Mouse (Mus musculus): ENCODE results near the gene Slc7a1. TPM values are rescaled to one million over a fixed set of nuclear protein-coding genes. Genes with fewer than 3 reads are reported as not detected.
A peak's percentile ranks its signal among the peaks of the same experiment; 100 is the strongest.

The Slc7a1 gene
- polyA plus RNA-seq, 1 experiment from 2014 or later = 48.5 TPM

GRCm38 (mm10) chr5:148389007-148389970 lies 10.4 kb downstream of the Slc7a1 start:
- H3K27me3 ChIP-seq = no peaks in the 10 kb centered on the region
- H3K4me2 ChIP-seq = no peak overlapping the region
- no peak overlapping the region for H3K4me3 ChIP-seq
- H3K4me1 ChIP-seq (replicated peaks) = peaks cover 5% of the 10 kb centered on the region
- no peak for ATAC-seq (ENCODE audit: low FRiP score, low read depth)
- H3K27ac ChIP-seq (replicated peaks) = no peak overlapping the region
- H3K36me3 ChIP-seq = no peaks in the 10 kb centered on the region
- WGBS = 94% methylated on average over 15 of the region's 15 CpGs
- no peak overlapping the region for H3K9ac ChIP-seq
- H3K9me3 ChIP-seq = no peaks in the 10 kb centered on the region

GRCm38 (mm10) chr5:148388251-148389006 lies 11.3 kb downstream of the Slc7a1 start:
- no peaks in the 10 kb centered on the region for H3K9me3 ChIP-seq
- no peak for ATAC-seq (ENCODE audit: low FRiP score, low read depth)
- no peak overlapping the region for H3K9ac ChIP-seq
- H3K4me1 ChIP-seq (replicated peaks) = peaks cover 12% of the 10 kb centered on the region
- no peak overlapping the region for H3K27ac ChIP-seq (replicated peaks)
- WGBS = 85% methylated on average over 18 of the region's 18 CpGs
- H3K36me3 ChIP-seq = no peaks in the 10 kb centered on the region
- no peak overlapping the region for H3K4me2 ChIP-seq
- no peak overlapping the region for H3K4me3 ChIP-seq
- no peaks in the 10 kb centered on the region for H3K27me3 ChIP-seq

- ATAC-seq (ENCODE audit: low FRiP score, low read depth) = no peak
- Histone ChIP-seq H3K9ac (no peak overlapping the region), H3K4me3 (no peak overlapping the region), H3K27ac (replicated peaks) (no peak overlapping the region), H3K9me3 (no peaks in the 10 kb centered on the region), H3K4me2 (no peak overlapping the region), H3K36me3 (no peaks in the 10 kb centered on the region), H3K27me3 (no peaks in the 10 kb centered on the region), H3K4me1 (replicated peaks) (peaks cover 12% of the 10 kb centered on the region)
- WGBS = 95% methylated on average over 2 of the region's 2 CpGs
Observed at GRCm38 (mm10) chr5:148387820-148388219, 11.9 kb downstream of the Slc7a1 start.

- Histone ChIP-seq H3K36me3 (no peaks in the 10 kb centered on the region), H3K27ac (replicated peaks) (no peak overlapping the region), H3K9ac (no peak overlapping the region), H3K27me3 (no peaks in the 10 kb centered on the region), H3K4me1 (replicated peaks) (peaks cover 12% of the 10 kb centered on the region), H3K9me3 (no peaks in the 10 kb centered on the region), H3K4me2 (no peak overlapping the region), H3K4me3 (no peak overlapping the region)
- WGBS = 79% methylated on average over 9 of the region's 9 CpGs
- no peak for ATAC-seq (ENCODE audit: low FRiP score, low read depth)
Observed at GRCm38 (mm10) chr5:148386471-148386870, 13.2 kb downstream of the Slc7a1 start.

- H3K9ac ChIP-seq = no peak overlapping the region
- peaks cover 12% of the 10 kb centered on the region for H3K4me1 ChIP-seq (replicated peaks)
- 76% methylated on average over 9 of the region's 9 CpGs for WGBS
- no peak overlapping the region for H3K4me3 ChIP-seq
- ATAC-seq (ENCODE audit: low FRiP score, low read depth) = no peak
- no peaks in the 10 kb centered on the region for H3K27me3 ChIP-seq
- H3K4me2 ChIP-seq = no peak overlapping the region
- no peaks in the 10 kb centered on the region for H3K36me3 ChIP-seq
- no peaks in the 10 kb centered on the region for H3K9me3 ChIP-seq
- H3K27ac ChIP-seq (replicated peaks) = 0 out of 2 replicates have a peak overlapping the region, but pooled peaks have one; percentile 15
Observed at GRCm38 (mm10) chr5:148384501-148385055, 15.1 kb downstream of the Slc7a1 start.

- WGBS = 58% methylated on average over 14 of the region's 14 CpGs
- peak; percentile 25; the same call in 1 of the 2 replicates for ATAC-seq (ENCODE audit: low FRiP score, low read depth)
- no peaks in the 10 kb centered on the region for H3K9me3 ChIP-seq
- H3K9ac ChIP-seq = no peak overlapping the region
- H3K27ac ChIP-seq (replicated peaks) = 0 out of 2 replicates have a peak overlapping the region, but pooled peaks have one; percentile 4
- no peak overlapping the region for H3K4me3 ChIP-seq
- no peaks in the 10 kb centered on the region for H3K36me3 ChIP-seq
- H3K27me3 ChIP-seq = no peaks in the 10 kb centered on the region
- H3K4me2 ChIP-seq = no peak overlapping the region
- H3K4me1 ChIP-seq (replicated peaks) = peaks cover 12% of the 10 kb centered on the region
Observed at GRCm38 (mm10) chr5:148383841-148384500, 15.7 kb downstream of the Slc7a1 start.

GRCm38 (mm10) chr5:148381083-148381482 lies 18.6 kb downstream of the Slc7a1 start:
- Histone ChIP-seq H3K4me1 (replicated peaks) (peaks cover 12% of the 10 kb centered on the region), H3K4me2 (no peak overlapping the region), H3K27ac (replicated peaks) (no peak overlapping the region), H3K36me3 (no peaks in the 10 kb centered on the region), H3K9ac (no peak overlapping the region), H3K4me3 (no peak overlapping the region), H3K9me3 (no peaks in the 10 kb centered on the region), H3K27me3 (no peaks in the 10 kb centered on the region)
- WGBS = 57% methylated on average over 8 of the region's 8 CpGs
- ATAC-seq (ENCODE audit: low FRiP score, low read depth) = no peak

GRCm38 (mm10) chr5:148380246-148380504 lies 19.5 kb downstream of the Slc7a1 start:
- WGBS = 94% methylated on average over 6 of the region's 6 CpGs
- Histone ChIP-seq H3K4me2 (no peak overlapping the region), H3K9me3 (no peaks in the 10 kb centered on the region), H3K4me1 (replicated peaks) (peaks cover 12% of the 10 kb centered on the region), H3K27ac (replicated peaks) (no peak overlapping the region), H3K27me3 (no peaks in the 10 kb centered on the region), H3K9ac (no peak overlapping the region), H3K4me3 (no peak overlapping the region), H3K36me3 (no peaks in the 10 kb centered on the region)
- no peak for ATAC-seq (ENCODE audit: low FRiP score, low read depth)

GRCm38 (mm10) chr5:148379455-148380245 lies 20.1 kb downstream of the Slc7a1 start:
- 88% methylated on average over 17 of the region's 17 CpGs for WGBS
- no peaks in the 10 kb centered on the region for H3K36me3 ChIP-seq
- no peaks in the 10 kb centered on the region for H3K27me3 ChIP-seq
- no peak overlapping the region for H3K9ac ChIP-seq
- no peak overlapping the region for H3K27ac ChIP-seq (replicated peaks)
- ATAC-seq (ENCODE audit: low FRiP score, low read depth) = no peak
- H3K4me2 ChIP-seq = no peak overlapping the region
- H3K4me3 ChIP-seq = no peak overlapping the region
- H3K4me1 ChIP-seq (replicated peaks) = peaks cover 10% of the 10 kb centered on the region
- H3K9me3 ChIP-seq = no peaks in the 10 kb centered on the region

- no peak overlapping the region for H3K9ac ChIP-seq
- no peaks in the 10 kb centered on the region for H3K36me3 ChIP-seq
- H3K4me2 ChIP-seq = no peak overlapping the region
- no peak overlapping the region for H3K27ac ChIP-seq (replicated peaks)
- no peak for ATAC-seq (ENCODE audit: low FRiP score, low read depth)
- H3K27me3 ChIP-seq = no peaks in the 10 kb centered on the region
- 93% methylated on average over 3 of the region's 3 CpGs for WGBS
- no peaks in the 10 kb centered on the region for H3K9me3 ChIP-seq
- H3K4me1 ChIP-seq (replicated peaks) = peaks cover under 1% of the 10 kb centered on the region; the same call in 1 of the 2 replicates
- no peak overlapping the region for H3K4me3 ChIP-seq
Observed at GRCm38 (mm10) chr5:148378707-148379106, 21.0 kb downstream of the Slc7a1 start.

- Histone ChIP-seq H3K4me1 (replicated peaks) (no peaks in the 10 kb centered on the region), H3K4me2 (no peak overlapping the region), H3K27me3 (no peaks in the 10 kb centered on the region), H3K9me3 (no peaks in the 10 kb centered on the region), H3K9ac (no peak overlapping the region), H3K27ac (replicated peaks) (no peak overlapping the region), H3K36me3 (no peaks in the 10 kb centered on the region), H3K4me3 (no peak overlapping the region)
- WGBS = 84% methylated on average over 4 of the region's 4 CpGs
- no peak for ATAC-seq (ENCODE audit: low FRiP score, low read depth)
Observed at GRCm38 (mm10) chr5:148378232-148378508, 21.5 kb downstream of the Slc7a1 start.

Measured in hindbrain, embryonic 15.5 days (tissue).